Mouse (Mus musculus) neural tube, embryonic 10.5 days (tissue): ENCODE results near the gene Actl11.

ENCODE experiments used
- DNase-seq: peaks from one replicate; pipeline ENCODE4 v3.0.0-alpha.2; 2017; ENCODE audit warnings: low spot score; ENCODE audit errors: extremely low spot score

The Actl11 gene

DNA sequence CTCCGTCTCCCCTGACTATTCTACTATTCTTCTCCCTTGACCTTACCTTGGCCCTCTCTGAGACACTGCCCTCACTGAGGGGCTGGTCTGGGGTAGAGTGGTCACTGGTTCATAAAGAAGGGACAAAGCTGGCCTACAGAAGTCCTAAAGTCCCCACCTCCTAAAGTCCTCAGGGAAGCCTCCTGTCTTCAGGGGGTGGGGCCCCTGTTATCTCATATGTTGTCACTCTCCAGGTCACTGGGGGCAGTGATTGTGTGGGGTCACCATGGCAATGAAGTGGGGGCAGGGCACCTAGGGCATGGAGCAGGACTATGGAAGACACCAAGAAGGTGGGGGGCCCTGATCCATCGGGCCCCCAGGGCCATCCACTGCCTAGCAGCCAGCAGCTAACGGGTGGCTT, at the start of gene Actl11:
TSS of gene Actl11 (plus strand) at position 301 of the 400 bp plus-strand sequence.
- no peak for DNase-seq

DNA sequence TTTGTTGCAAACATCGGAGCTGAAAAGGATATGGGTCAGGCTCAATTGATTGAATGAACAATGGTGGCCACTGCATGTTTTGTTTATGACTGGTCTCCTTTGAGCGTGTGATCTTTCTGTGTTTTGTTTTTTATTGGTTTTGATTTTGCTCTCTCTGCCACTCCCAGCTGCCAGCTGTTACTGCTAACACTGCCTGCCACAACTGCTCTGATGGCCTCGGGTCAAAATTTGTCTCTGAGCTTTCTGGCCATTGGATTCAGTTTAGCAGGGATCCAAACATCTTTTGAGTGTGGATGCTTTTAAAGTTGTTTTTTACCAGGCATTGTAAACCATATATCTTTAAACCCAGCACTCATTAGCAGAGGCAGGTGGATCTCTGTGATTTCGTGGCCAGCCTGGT, 47.9 kb upstream of the Actl11 start:
- no peak for DNase-seq

DNA sequence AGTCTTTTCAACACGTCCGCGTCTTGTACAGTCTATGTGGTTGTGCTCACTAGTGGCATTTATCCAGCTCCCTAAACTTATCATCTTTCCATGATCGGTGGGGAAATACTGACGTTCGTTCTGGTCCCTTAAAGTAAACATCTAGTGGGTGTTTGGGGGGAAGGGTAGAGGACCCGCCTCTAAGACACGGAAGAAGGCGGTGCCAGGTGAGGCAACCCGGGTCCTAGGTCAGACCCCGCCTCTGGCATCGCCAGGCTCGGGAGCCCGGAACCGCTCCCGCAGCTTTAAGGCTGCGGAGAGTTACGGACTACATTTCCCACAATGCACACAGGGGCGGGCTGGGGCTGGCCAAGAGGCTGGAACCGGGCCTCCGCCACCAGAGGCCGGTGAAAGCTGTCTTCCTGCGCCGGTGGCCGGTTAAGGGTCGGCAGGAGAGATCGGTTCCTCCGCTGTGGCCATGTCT, 40.4 kb upstream of the Actl11 start, which contains the start of gene Mon1a:
TSS of gene Mon1a (plus strand) at position 348 of the 463 bp plus-strand sequence.
- peak; percentile 79 for DNase-seq

DNA sequence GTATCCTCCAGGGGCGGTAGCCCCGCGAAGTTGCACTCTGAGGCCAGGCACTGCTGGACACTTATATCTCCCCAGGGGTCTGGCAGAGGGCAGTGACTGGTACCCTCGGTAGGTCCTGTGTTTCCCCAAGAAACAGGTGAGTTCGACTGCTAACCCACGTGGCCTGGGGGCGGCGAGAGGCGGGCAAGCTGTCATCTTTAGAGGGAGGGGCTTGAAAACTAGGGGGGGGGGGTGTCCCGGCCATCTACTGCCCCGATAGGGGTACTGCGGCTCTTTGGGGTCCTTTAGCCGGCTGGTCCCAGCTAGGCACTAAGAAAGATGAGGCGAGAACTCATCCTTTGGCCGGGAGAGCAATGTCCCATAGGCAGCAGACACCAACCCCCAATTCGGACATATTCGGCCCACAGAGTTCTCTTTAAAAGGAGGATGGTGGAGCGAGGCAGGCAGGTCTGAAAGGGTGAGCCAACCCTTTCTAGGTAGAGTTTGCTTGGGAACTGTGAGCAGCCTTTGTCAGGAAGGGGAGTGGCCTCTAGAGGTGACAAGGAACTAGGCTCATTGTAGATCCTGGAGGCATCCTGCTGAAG, 39.9 kb upstream of the Actl11 start:
- no peak for DNase-seq

DNA sequence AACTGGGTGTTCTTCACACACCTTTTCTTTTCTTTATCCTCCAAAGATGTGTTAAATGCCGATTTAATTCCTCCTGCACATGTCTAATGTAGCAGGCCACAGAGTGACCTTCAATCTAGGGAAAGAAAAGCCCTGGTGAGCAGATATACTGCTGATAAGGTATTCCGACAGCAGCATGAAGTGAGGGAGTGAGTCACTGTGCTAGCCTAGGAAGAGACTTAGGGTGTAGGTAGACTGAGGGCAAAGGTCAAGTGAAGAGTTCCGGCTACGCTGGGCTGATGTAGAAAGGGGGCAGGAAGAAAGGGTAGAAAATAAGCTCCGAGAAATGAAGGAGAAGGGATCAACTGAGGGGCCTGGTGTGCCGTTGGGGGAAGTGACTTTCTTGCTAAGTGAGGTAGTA, 38.0 kb upstream of the Actl11 start:
- no peak for DNase-seq

DNA sequence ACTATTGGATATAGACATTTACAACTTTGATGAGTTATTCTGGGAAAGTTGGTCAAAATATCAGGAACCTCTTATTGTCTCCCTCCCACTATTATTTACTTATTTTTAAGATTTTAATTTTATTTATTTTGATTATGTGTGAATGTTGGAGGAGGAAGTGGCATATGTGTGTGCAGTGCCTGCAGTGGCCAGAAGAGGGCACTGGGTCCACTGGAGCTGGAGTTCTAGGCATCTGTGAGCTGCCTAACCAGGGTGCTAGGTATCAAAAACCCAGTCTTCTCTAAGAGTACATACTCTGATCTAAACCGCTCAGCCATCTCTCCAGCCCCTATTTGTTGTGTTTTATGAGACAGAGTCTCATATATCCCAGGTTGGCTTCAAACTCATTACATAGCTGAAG, 37.2 kb upstream of the Actl11 start:
- DNase-seq = no peak

DNA sequence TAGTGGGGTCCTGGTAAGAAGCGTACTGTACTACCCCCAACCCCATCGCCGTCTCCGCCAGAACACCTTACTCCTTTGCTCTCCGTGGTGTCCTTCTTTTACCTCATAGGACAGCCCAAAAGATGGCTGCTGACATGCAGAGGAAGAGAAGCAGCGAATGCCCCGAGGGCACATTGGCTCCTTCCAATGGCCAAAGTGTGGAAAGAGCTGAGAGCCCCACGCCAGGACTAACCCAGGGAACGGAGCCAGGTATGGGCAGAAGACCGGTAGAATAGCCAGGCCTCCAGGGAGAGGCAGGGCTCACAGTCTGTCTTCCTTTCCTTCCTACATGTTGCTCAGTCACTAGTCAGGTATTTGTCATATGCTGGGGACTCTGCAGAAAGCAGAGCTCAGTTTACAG, 29.7 kb upstream of the Actl11 start:
- no peak for DNase-seq

DNA sequence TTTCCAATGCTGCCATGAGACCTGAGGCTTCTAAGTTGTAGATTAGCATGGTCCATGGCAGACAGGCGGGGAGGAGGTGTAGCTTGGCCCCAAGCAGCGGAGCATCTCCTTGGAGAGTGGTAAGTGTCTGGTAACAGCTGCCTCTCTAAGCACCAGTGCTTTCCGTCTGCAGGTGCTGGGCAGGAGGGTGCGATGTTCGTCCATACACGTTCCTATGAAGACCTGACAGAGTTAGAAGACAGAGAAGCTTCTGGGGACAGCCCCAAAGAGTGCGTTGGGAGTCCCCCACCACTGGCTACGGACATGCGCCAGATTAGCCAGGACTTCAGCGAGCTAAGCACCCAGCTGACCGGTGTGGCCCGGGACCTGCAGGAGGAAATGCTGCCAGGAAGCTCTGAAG, 28.4 kb upstream of the Actl11 start:
- DNase-seq = no peak

DNA sequence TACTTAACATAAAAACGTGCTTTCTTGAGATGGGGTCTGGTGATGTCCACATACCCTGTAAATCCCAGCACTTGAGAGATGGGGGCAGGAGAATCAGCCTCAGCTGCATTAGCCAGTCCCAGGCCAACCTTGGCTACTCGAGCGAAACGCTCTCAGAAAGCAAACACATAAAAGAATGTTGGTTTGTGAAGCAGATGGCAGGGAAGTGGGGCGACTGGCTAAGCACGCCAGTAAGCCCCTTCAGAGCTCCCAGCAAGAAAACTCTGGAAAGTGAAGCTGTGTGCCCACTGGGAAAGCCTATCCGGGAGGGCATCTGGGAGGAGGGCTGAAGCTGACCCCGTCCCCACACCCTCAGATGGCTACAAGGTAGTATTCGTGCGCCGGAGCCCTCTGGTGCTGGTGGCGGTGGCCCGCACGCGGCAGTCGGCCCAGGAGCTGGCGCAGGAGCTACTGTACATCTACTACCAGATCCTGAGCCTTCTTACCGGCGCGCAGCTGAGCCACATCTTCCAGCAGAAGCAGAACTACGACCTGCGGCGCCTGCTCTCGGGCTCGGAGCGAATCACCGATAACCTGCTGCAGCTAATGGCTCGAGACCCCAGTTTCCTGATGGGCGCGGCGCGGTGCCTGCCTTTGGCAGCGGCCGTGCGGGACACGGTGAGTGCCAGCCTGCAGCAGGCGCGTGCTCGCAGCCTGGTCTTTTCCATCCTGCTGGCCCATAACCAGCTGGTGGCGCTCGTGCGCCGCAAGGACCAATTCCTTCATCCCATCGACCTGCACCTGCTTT, 27.2 kb upstream of the Actl11 start:
- DNase-seq = peak; percentile 82

DNA sequence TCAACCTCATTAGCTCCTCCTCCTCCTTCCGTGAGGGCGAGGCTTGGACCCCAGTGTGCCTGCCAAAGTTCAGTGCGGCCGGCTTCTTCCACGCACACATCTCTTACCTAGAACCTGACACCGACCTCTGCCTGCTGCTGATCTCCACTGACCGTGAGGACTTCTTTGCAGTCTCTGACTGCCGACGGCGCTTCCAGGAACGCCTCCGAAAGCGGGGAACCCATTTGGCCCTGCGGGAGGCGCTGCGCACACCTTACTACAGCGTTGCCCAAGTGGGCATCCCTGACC, 26.7 kb upstream of the Actl11 start:
- DNase-seq = no peak

DNA sequence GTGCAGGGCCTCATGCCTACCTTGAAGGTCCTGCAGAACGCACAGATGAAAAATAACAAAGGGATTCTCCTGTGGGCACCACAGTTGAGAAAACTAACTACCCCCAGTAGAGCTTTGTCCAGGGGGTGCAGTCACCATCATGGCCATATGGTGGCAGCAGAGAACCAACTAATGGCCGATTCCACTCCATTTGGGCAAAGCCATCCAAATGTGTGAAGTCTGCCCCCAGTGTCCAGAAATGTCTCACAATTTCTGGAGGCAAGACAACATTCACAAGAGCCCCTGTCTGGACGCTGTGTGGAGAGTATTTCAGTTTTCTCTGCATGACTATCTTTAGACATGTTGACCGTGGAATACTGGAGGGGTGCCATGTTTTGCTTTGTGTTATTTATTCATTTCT, 23.5 kb upstream of the Actl11 start:
- peak; percentile 89 for DNase-seq

DNA sequence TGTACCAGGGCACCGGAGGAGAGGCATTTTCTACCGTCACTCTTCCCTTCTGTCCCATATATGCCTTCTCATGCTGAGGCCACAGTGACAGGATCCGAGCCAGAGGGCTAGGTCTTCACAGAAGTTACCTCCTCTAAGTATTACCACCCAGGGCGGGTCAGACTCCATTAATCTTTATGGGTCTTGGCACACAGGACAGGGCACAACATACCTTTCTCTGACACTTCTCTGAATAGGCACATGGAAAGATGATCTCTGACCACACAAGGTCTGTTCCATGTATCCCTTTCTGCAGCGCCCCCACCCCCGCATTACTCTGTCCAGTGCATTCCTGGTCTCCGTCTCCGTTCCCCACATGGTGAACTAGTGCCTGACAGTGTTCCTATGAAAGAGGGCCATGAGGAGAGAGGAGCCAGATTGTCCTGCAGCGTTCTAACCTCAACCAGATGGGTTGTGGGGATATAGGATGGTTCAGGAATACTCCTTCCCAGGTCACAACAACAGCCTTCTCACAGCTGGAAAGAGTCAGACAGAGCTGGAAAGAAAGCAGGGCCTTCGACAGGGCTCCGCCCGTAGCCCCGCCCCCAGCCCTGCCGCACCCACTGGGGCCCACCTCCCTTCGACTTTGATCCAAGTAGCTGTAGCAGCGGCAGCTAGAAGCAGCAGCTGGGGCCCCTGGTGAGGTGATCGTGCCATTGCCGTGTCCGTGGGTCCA, 21.9 kb upstream of the Actl11 start, which contains the start of gene Mst1r:
TSS of gene Mst1r (plus strand) at position 622 of the 715 bp plus-strand sequence.
- peak; percentile 65 for DNase-seq

DNA sequence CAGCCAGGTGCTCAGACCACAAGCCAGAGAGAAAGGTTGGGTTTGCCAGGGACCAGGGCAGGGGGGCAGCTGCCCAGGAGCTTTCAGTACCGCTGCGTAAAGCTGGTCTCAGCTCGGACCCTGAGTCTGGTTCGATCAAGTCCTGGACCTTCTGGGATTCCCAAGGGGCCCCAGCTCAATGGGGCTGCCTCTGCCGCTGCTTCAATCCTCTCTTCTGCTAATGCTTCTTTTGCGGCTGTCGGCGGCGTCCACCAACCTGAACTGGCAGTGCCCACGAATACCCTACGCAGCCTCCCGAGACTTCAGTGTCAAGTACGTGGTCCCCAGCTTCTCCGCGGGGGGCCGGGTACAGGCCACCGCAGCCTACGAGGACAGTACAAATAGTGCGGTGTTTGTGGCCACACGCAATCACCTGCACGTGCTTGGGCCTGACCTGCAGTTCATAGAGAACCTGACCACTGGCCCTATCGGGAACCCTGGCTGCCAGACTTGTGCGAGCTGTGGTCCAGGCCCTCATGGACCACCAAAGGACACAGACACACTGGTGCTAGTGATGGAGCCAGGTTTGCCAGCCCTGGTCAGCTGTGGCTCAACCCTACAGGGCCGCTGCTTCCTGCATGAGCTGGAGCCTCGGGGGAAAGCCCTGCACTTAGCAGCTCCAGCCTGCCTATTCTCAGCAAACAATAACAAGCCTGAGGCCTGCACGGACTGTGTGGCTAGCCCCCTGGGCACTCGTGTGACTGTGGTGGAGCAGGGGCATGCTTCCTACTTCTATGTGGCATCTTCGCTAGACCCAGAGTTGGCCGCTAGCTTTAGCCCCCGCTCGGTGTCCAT, 21.1 kb upstream of the Actl11 start:
- no peak for DNase-seq

DNA sequence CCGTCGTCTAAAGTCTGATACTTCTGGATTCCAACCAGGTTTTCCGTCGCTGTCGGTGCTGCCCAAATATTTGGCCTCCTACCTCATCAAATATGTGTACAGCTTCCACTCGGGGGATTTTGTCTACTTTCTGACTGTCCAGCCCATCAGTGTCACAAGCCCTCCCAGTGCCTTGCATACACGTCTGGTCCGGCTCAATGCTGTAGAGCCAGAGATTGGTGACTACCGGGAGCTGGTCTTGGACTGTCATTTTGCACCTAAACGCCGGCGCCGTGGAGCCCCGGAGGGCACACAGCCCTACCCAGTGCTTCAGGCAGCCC, 20.5 kb upstream of the Actl11 start:
- DNase-seq = no peak

DNA sequence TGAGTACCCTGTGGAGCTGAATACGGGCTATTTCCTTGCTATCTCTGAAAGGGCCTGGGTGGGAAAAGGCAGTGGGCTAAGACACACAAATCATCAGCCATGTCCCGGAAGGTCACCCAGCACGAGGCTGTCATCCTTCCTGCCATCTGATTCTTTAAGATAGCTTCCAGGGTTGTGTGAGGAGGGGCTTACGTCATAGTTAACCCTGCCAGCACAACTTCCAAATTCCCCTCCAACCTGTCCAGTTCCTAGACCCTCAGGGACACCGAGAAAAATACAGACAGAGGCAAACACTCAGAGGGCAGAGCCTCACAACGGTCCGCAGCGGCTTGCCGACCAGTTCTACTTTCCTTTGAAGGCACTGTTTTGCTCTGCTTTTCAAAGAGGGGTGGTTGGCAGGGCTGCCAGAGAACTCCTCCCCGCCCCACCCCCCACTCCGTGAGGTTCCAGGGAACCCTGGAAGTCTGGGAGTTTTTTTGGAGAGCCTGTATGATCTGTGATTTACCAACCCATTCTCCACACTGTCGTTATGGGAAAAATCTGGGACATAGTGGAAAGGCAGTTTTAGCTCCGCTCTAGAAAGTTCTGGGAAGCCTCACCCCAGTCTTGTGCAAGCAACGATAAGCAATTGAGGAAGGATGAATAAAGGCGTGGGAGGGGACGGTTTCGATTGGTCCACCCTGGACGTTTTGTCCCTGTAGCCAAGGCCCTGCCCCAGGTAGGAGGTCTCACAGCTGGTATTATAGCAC, 19.7 kb upstream of the Actl11 start:
- DNase-seq = no peak

DNA sequence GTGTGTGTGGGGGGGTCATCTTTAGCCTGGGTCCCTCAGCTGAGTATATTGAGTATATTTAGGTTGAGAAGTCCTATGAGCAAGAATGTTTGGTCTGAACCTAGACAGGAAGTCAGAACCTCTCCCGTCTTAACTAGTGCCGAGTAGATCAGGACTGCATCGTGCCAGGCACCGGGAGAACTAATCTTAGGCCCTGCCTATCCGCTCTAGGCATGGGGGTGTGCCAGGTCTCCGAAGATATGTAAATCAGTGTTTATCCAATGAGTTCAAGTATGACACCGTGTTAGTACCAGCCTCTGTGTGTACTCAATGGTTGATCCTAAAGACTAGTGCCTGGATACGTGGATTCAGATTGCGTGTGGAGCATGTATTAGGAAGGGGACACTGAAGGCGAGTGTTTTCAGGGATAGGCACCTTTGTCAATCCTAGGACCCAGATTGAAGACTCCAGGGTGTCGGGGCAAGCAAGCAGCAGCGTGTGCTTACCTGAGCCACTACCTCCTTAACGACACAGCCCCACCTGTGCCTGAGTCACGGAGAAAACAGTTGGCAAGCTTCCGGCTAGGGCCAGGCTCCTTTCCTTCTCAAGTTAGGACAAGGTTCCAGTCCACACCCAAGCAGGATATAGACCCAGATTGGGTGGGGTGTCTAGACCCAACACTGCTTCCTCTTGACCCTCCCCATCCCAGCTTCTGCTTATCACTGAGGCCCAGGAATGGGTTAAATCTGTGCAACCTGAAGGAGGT, 18.1 kb upstream of the Actl11 start:
- DNase-seq = no peak

DNA sequence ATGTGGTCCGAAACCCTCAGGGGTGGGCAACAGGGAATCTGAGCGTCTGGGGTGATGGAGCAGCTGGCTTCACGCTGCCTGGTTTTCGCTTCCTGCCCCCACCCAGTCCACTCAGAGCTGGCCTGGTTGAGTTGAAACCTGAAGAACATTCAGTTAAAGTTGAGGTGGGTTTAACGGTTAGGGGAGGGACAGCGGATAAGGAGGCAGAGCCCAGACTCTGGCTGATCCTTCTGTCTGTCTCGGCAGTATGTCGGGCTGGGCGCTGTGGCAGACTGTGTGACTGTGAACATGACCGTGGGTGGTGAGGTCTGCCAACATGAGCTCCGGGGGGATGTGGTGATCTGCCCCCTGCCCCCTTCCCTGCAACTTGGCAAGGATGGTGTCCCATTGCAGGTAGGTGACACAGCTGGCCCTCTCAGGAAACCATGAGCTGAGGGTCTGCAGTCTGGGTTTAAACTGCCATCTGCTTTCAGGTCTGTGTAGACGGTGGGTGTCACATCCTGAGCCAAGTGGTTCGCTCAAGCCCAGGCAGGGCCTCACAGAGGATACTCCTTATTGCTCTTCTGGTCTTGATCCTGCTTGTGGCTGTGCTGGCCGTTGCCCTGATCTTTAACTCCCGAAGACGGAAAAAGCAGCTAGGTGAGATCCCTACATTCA, 13.4 kb upstream of the Actl11 start:
- DNase-seq = no peak

DNA sequence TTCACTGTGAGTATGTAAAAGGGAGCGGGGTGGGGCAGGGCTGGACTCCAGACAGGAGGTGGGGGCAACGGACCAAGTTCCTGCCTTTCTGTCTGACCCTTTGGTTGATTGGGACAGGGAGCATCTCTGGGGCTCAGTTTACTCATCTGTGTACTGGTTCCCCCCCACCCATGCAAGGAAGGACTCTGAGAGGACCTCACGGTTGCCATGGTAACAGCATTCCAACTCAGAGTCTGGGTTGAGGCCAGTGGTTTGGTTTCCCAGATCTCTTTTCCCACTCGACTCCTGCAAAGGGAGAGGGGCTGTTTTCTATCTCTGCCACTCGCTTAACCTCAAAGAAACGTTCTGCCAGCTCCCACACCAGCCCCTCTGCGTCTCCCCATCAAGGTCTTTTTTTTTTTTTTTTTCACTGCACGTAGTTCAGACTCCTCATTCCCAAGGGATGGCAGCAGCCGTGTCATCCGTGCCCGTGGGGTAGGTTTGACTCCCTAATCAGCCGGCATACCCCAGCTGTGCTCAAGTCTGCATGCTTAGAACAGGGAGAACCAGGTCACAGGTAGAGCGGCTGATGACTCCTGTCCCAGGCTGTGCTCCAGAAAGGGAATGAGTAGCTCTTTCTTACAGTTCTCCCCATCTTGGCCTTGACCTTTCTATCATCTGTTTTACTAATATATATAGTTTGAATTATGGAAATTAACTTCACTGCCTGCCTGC, 10.2 kb upstream of the Actl11 start:
- no peak for DNase-seq

DNA sequence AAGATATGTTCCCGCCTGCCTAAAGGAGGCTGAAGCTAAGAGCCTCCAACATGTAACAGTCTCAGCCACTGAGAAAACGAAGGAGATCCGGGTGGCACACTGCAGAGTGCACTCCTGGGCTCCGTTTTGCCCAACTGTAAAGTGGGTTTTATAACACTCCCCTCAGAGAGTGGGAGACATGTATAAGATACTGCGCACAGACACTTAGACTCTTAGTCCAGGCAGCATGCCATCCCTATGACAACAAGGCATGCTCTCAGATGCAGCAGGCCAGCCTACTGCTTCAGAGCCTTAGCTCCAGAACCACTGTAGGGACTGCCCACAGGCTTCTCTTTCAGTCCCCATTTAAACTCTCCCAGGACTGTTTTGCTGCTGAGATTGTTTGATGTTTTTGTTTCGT, 9.4 kb upstream of the Actl11 start:
- DNase-seq = no peak
